Mouse (Mus musculus) forebrain, embryonic 14.5 days (tissue): ENCODE measurements around the gene Tekt4. TPM values are rescaled to one million over a fixed set of nuclear protein-coding genes. Genes with fewer than 3 reads are reported as not detected.

Source experiments
- ATAC-seq: fragments of 200-750 bp; cut with Nextera tagmentation; 2 replicates; pipeline ENCODE4 v1.8.0; 2017; ENCODE audit warnings: mild to moderate bottlenecking, moderate library complexity
- DNase-seq: peaks from one replicate; pipeline ENCODE4 v3.0.0-alpha.2; 2015; ENCODE audit warnings: low spot score
- H3K27ac ChIP-seq: fragments of 300-500 bp; sonication (generic); 2 replicates; pipeline ENCODE4 v1.5.1; 2014; ENCODE audit warnings: low read depth, mild to moderate bottlenecking, control low read depth, low read length, moderate library complexity
- H3K27me3 ChIP-seq: fragments of 300-500 bp; sonication (generic); replicated peaks from 2 replicates; pipeline ENCODE4 v1.6.1; 2014; ENCODE audit warnings: low read length, control low read depth, mixed read lengths; ENCODE audit not compliant: control insufficient read depth, insufficient read depth
- H3K36me3 ChIP-seq: fragments of 300-500 bp; sonication (generic); 2 replicates; pipeline ENCODE4 v1.6.1; 2014; ENCODE audit warnings: low read length, control low read depth; ENCODE audit not compliant: control insufficient read depth, insufficient read depth
- H3K4me1 ChIP-seq: fragments of 300-500 bp; sonication (generic); 2 replicates; pipeline ENCODE4 v1.6.1; 2014; ENCODE audit warnings: antibody characterized with exemption, low read length, control low read depth; ENCODE audit not compliant: control insufficient read depth, insufficient read depth
- H3K4me2 ChIP-seq: fragments of 300-500 bp; sonication (generic); 2 replicates; pipeline ENCODE4 v1.6.1; 2014; ENCODE audit warnings: mild to moderate bottlenecking, control low read depth, low read length
- H3K4me3 ChIP-seq: fragments of 300-500 bp; sonication (generic); 2 replicates; pipeline ENCODE4 v1.5.1; 2014; ENCODE audit warnings: low read depth, low read length, control low read depth
- H3K9ac ChIP-seq: fragments of 300-500 bp; sonication (generic); 2 replicates; pipeline ENCODE4 v1.6.1; 2014; ENCODE audit warnings: mild to moderate bottlenecking, low read length, control low read depth, moderate library complexity
- H3K9me3 ChIP-seq: fragments of 300-500 bp; sonication (generic); replicated peaks from 2 replicates; pipeline ENCODE4 v1.6.1; 2016; ENCODE audit warnings: low read length, control low read depth, mixed read lengths; ENCODE audit not compliant: control insufficient read depth
- WGBS: fragments of 180-500 bp; shearing (Covaris S2); extraction: QIAGEN DNeasy Blood & Tissue Kit; methylation state at CpG from one replicate; pipeline ENCODE4 v1.1.7; 2014; 5-methylcytosine and 5-hydroxymethylcytosine counted together
- polyA plus RNA-seq: library from polyadenylated mRNA; unstranded; fragments of >200 nt; fragmentation: Nextera tagmentation; extraction: Ambion mirVana; gene quantifications from 2 replicates; pipeline ENCODE4 v1.2.1, GENCODE M21; 2014

Gene Tekt4
- polyA plus RNA-seq, 1 experiment from 2014 or later = 1.2 TPM

GRCm38 (mm10) chr17:25411251-25411650 is 43.2 kb upstream of the Tekt4 start:
- H3K27ac ChIP-seq = 0 out of 2 replicates have a peak overlapping the region, but pooled peaks have one; percentile 44
- H3K9ac ChIP-seq = no peak overlapping the region
- H3K36me3 ChIP-seq = no peaks in the 10 kb centered on the region
- ATAC-seq (no peak), DNase-seq (no peak)
- WGBS = 63% methylated on average over 4 of the region's 4 CpGs
- peaks cover 49% of the 10 kb centered on the region for H3K4me1 ChIP-seq
- no peak overlapping the region; the same call in 1 of the 2 replicates for H3K4me2 ChIP-seq
- H3K4me3 ChIP-seq = no peak overlapping the region
- no peaks in the 10 kb centered on the region for H3K9me3 ChIP-seq
- H3K27me3 ChIP-seq = peaks cover 10% of the 10 kb centered on the region; the same call in 1 of the 2 replicates

- no peak overlapping the region for H3K9ac ChIP-seq
- H3K36me3 ChIP-seq = no peaks in the 10 kb centered on the region
- H3K4me1 ChIP-seq = peaks cover 54% of the 10 kb centered on the region
- WGBS = 72% methylated on average over 4 of the region's 4 CpGs
- H3K9me3 ChIP-seq = no peaks in the 10 kb centered on the region
- ATAC-seq (no peak), DNase-seq (no peak)
- no peak overlapping the region for H3K4me2 ChIP-seq
- H3K27me3 ChIP-seq = peaks cover 4% of the 10 kb centered on the region; the same call in 1 of the 2 replicates
- H3K27ac ChIP-seq = no peak overlapping the region
- H3K4me3 ChIP-seq = no peak overlapping the region
Measured at GRCm38 (mm10) chr17:25414209-25414608, 40.2 kb upstream of the Tekt4 start.

GRCm38 (mm10) chr17:25414917-25415316 is 39.5 kb upstream of the Tekt4 start:
- DNase-seq = no peak
- peak overlapping the region; percentile 24; the same call in 1 of the 2 replicates for H3K27ac ChIP-seq
- no peak overlapping the region for H3K4me3 ChIP-seq
- 51% methylated on average over 3 of the region's 3 CpGs for WGBS
- H3K36me3 ChIP-seq = no peaks in the 10 kb centered on the region
- H3K9ac ChIP-seq = no peak overlapping the region
- H3K9me3 ChIP-seq = no peaks in the 10 kb centered on the region
- H3K27me3 ChIP-seq = 0 out of 2 replicates have a peak, but pooled peaks cover under 1% of the 10 kb centered on the region
- no peak overlapping the region for H3K4me2 ChIP-seq
- ATAC-seq = no peak
- H3K4me1 ChIP-seq = peaks cover 49% of the 10 kb centered on the region

GRCm38 (mm10) chr17:25415421-25415913 is 38.9 kb upstream of the Tekt4 start:
- Histone ChIP-seq H3K9me3 (no peaks in the 10 kb centered on the region), H3K27me3 (no peaks in the 10 kb centered on the region), H3K9ac (no peak overlapping the region), H3K4me3 (no peak overlapping the region), H3K4me1 (peaks cover 46% of the 10 kb centered on the region), H3K27ac (peak overlapping the region; percentile 24; the same call in 1 of the 2 replicates), H3K36me3 (no peaks in the 10 kb centered on the region), H3K4me2 (no peak overlapping the region)
- no peak for DNase-seq
- peak; percentile 11; the same call in 1 of the 2 replicates for ATAC-seq
- 3% methylated on average over 4 of the region's 6 CpGs for WGBS

- DNase-seq = no peak
- Histone ChIP-seq H3K4me2 (no peak overlapping the region), H3K9me3 (no peaks in the 10 kb centered on the region), H3K9ac (peak overlapping the region; percentile 29; the same call in 1 of the 2 replicates), H3K27me3 (no peaks in the 10 kb centered on the region), H3K4me1 (peaks cover 46% of the 10 kb centered on the region), H3K4me3 (no peak overlapping the region), H3K36me3 (no peaks in the 10 kb centered on the region), H3K27ac (0 out of 2 replicates have a peak overlapping the region, but pooled peaks have one; percentile 24)
- ATAC-seq = 0 out of 2 replicates have a peak, but pooled peaks have one; percentile 40
- 28% methylated on average over 3 of the region's 3 CpGs for WGBS
Measured at GRCm38 (mm10) chr17:25416219-25416618, 38.2 kb upstream of the Tekt4 start.

GRCm38 (mm10) chr17:25417990-25418389 is 36.4 kb upstream of the Tekt4 start:
- 0 out of 2 replicates have a peak overlapping the region, but pooled peaks have one; percentile 39 for H3K27ac ChIP-seq
- 68% methylated on average over 6 of the region's 6 CpGs for WGBS
- DNase-seq = no peak

GRCm38 (mm10) chr17:25418926-25419325 is 35.5 kb upstream of the Tekt4 start:
- peak; percentile 78 for ATAC-seq
- 4% methylated on average over 9 of the region's 9 CpGs for WGBS

More at GRCm38 (mm10) chr17:25417990-25418389, 36.4 kb upstream of the Tekt4 start:
- no peaks in the 10 kb centered on the region for H3K27me3 ChIP-seq
- H3K36me3 ChIP-seq = no peaks in the 10 kb centered on the region
- peaks cover 45% of the 10 kb centered on the region for H3K4me1 ChIP-seq
- H3K9ac ChIP-seq = no peak overlapping the region
- H3K9me3 ChIP-seq = no peaks in the 10 kb centered on the region
- H3K4me2 ChIP-seq = no peak overlapping the region
- no peak for ATAC-seq
- no peak overlapping the region for H3K4me3 ChIP-seq

GRCm38 (mm10) chr17:25420998-25421397 is 33.4 kb upstream of the Tekt4 start:
- Histone ChIP-seq H3K4me2 (no peak overlapping the region), H3K27ac (no peak overlapping the region; the same call in 1 of the 2 replicates), H3K4me3 (no peak overlapping the region), H3K9me3 (no peaks in the 10 kb centered on the region), H3K9ac (no peak overlapping the region), H3K4me1 (peaks cover 34% of the 10 kb centered on the region), H3K36me3 (no peaks in the 10 kb centered on the region), H3K27me3 (no peaks in the 10 kb centered on the region)
- ATAC-seq (no peak), DNase-seq (no peak)
- WGBS = 88% methylated on average over 3 of the region's 3 CpGs

More at GRCm38 (mm10) chr17:25418926-25419325, 35.5 kb upstream of the Tekt4 start:
- peak overlapping the region; percentile 5; the same call in 1 of the 2 replicates for H3K4me2 ChIP-seq
- peaks cover 45% of the 10 kb centered on the region for H3K4me1 ChIP-seq
- DNase-seq = peak; percentile 86
- peak overlapping the region; percentile 41; the same call in 1 of the 2 replicates for H3K9ac ChIP-seq
- no peaks in the 10 kb centered on the region for H3K9me3 ChIP-seq
- H3K36me3 ChIP-seq = no peaks in the 10 kb centered on the region
- H3K27ac ChIP-seq = peak overlapping the region; percentile 55; the same call in 1 of the 2 replicates
- no peak overlapping the region for H3K4me3 ChIP-seq
- H3K27me3 ChIP-seq = no peaks in the 10 kb centered on the region

GRCm38 (mm10) chr17:25424526-25425080 is 29.8 kb upstream of the Tekt4 start:
- Histone ChIP-seq H3K4me1 (peaks cover 13% of the 10 kb centered on the region), H3K27me3 (no peaks in the 10 kb centered on the region), H3K27ac (no peak overlapping the region), H3K4me3 (no peak overlapping the region), H3K9ac (no peak overlapping the region), H3K9me3 (no peaks in the 10 kb centered on the region), H3K4me2 (no peak overlapping the region), H3K36me3 (no peaks in the 10 kb centered on the region)
- 30% methylated on average over 8 of the region's 8 CpGs for WGBS
- DNase-seq (no peak), ATAC-seq (no peak)
